Mouse (Mus musculus): ENCODE measurements around the gene Dcbld2. TPM values are rescaled to one million over a fixed set of nuclear protein-coding genes. Genes with fewer than 3 reads are reported as not detected.
"Not testable (repeated sequence)": the region's sequence is repeated elsewhere in the genome, so short reads cannot be mapped to it uniquely, and the experiment has no call there.

The Dcbld2 gene
- polyA plus RNA-seq, 1 experiment from 2014 or later: 8.6 TPM

DNA sequence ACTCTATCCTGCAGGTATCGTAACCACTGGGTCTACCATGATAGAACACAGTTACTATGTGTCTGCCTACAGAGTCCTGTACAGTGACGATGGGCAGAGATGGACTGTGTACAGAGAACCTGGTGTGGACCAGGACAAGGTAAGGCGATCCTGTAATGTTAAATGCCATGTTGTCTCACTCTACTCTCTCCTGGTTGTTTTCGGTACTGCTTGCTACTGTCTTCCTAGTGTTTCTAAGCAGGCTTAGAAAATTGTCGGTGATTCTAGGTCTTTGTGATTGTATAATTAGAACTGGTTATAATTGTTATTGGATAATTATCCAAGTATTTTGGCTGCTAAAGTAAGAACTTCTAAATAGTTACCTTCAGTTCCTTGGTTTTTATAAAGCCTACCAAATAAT lies 43.4 kb downstream of the Dcbld2 start:
- no peak overlapping the region for H3K9ac ChIP-seq
- WGBS: 94% methylated on average over 5 of the region's 5 CpGs
- H3K4me1 ChIP-seq: no peaks in the 10 kb centered on the region
- H3K4me3 ChIP-seq (replicated peaks): no peak overlapping the region
- no peaks in the 10 kb centered on the region for H3K9me3 ChIP-seq
- no peak overlapping the region for H3K27ac ChIP-seq
- no peak for ATAC-seq (ENCODE audit: insufficient read depth, low FRiP score, low read depth)
- no peak overlapping the region for H3K4me2 ChIP-seq
- H3K36me3 ChIP-seq: peaks cover 13% of the 10 kb centered on the region; the same call in 1 of the 2 replicates
- no peaks in the 10 kb centered on the region for H3K27me3 ChIP-seq (replicated peaks)

GRCm38 (mm10) chr16:58453138-58453537 lies 44.9 kb downstream of the Dcbld2 start:
- no peak overlapping the region for H3K4me3 ChIP-seq (replicated peaks)
- no peak overlapping the region for H3K27ac ChIP-seq
- peak; percentile 43; the same call in 1 of the 2 replicates for ATAC-seq (ENCODE audit: insufficient read depth, low FRiP score, low read depth)
- no peaks in the 10 kb centered on the region for H3K4me1 ChIP-seq
- peaks cover 13% of the 10 kb centered on the region; the same call in 1 of the 2 replicates for H3K36me3 ChIP-seq
- H3K4me2 ChIP-seq: no peak overlapping the region
- H3K9me3 ChIP-seq: no peaks in the 10 kb centered on the region
- WGBS: 77% methylated on average over 3 of the region's 3 CpGs
- no peaks in the 10 kb centered on the region for H3K27me3 ChIP-seq (replicated peaks)
- H3K9ac ChIP-seq: no peak overlapping the region

GRCm38 (mm10) chr16:58453820-58454219 lies 45.6 kb downstream of the Dcbld2 start:
- Histone ChIP-seq H3K36me3 (peaks cover 13% of the 10 kb centered on the region; the same call in 1 of the 2 replicates), H3K27ac (no peak overlapping the region), H3K9me3 (no peaks in the 10 kb centered on the region), H3K9ac (no peak overlapping the region), H3K4me1 (no peaks in the 10 kb centered on the region), H3K4me3 (replicated peaks) (no peak overlapping the region), H3K27me3 (replicated peaks) (no peaks in the 10 kb centered on the region), H3K4me2 (no peak overlapping the region)
- ATAC-seq (ENCODE audit: insufficient read depth, low FRiP score, low read depth): no peak

GRCm38 (mm10) chr16:58454617-58455016 lies 46.4 kb downstream of the Dcbld2 start:
- ATAC-seq (ENCODE audit: insufficient read depth, low FRiP score, low read depth): peak; percentile 71; the same call in 1 of the 2 replicates
- Histone ChIP-seq H3K9me3 (no peaks in the 10 kb centered on the region), H3K4me3 (replicated peaks) (no peak overlapping the region), H3K4me2 (no peak overlapping the region), H3K9ac (no peak overlapping the region), H3K4me1 (no peaks in the 10 kb centered on the region), H3K27ac (no peak overlapping the region), H3K27me3 (replicated peaks) (no peaks in the 10 kb centered on the region), H3K36me3 (peaks cover 13% of the 10 kb centered on the region; the same call in 1 of the 2 replicates)
- 43% methylated on average over 8 of the region's 8 CpGs for WGBS

DNA sequence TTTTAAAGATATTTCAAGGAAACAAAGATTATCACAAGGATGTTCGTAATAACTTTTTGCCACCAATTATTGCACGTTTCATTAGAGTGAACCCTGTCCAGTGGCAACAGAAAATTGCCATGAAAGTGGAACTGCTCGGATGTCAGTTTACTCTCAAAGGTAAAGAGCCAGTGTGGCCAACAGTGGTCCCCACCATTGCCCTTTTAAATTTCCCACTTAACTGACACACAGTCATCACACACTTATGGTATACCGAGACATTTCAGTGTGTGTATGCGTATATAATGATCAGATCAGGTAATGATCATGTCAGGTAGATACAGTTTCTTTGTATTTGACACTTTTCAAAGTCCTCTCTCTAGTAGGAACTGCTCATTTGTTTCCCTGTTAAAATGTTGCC lies 46.9 kb downstream of the Dcbld2 start:
- WGBS: 83% methylated on average over 5 of the region's 5 CpGs
- no peaks in the 10 kb centered on the region for H3K9me3 ChIP-seq
- no peak overlapping the region for H3K9ac ChIP-seq
- H3K4me1 ChIP-seq: no peaks in the 10 kb centered on the region
- H3K36me3 ChIP-seq: peaks cover 13% of the 10 kb centered on the region; the same call in 1 of the 2 replicates
- H3K4me3 ChIP-seq (replicated peaks): no peak overlapping the region
- H3K4me2 ChIP-seq: no peak overlapping the region
- H3K27me3 ChIP-seq (replicated peaks): no peaks in the 10 kb centered on the region
- no peak for ATAC-seq (ENCODE audit: insufficient read depth, low FRiP score, low read depth)
- H3K27ac ChIP-seq: no peak overlapping the region

GRCm38 (mm10) chr16:58456445-58456844 lies 48.2 kb downstream of the Dcbld2 start:
- WGBS: 80% methylated on average over 5 of the region's 5 CpGs
- no peak overlapping the region for H3K27ac ChIP-seq

DNA sequence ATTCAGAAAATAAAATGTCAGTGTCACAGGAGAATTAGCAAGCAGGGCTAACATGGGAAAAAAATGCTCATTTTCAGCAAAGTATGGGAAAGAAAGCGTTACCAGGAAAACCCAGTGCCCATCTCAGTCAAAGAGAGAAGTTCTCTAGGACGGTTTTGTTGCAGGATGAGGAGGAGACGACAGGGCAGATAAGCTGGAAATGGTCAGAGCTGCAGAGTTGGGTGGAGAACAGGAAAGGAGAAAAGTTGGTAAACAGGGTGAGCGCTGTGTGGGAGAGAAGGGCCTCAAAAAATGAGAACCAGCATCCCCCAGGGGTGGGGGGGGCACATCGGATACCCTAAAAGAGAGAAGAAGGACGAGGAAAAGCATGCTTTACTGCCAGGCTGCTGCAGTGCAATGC lies 48.7 kb downstream of the Dcbld2 start:
- H3K27me3 ChIP-seq (replicated peaks): no peaks in the 10 kb centered on the region
- no peak overlapping the region for H3K9ac ChIP-seq
- peaks cover 13% of the 10 kb centered on the region; the same call in 1 of the 2 replicates for H3K36me3 ChIP-seq
- no peak overlapping the region for H3K4me3 ChIP-seq (replicated peaks)
- H3K4me2 ChIP-seq: no peak overlapping the region
- no peak overlapping the region for H3K27ac ChIP-seq
- WGBS: 76% methylated on average over 6 of the region's 6 CpGs
- H3K9me3 ChIP-seq: no peaks in the 10 kb centered on the region
- ATAC-seq (ENCODE audit: insufficient read depth, low FRiP score, low read depth): no peak
- no peaks in the 10 kb centered on the region for H3K4me1 ChIP-seq

More at GRCm38 (mm10) chr16:58456445-58456844, 48.2 kb downstream of the Dcbld2 start:
- no peaks in the 10 kb centered on the region for H3K4me1 ChIP-seq
- no peaks in the 10 kb centered on the region for H3K27me3 ChIP-seq (replicated peaks)
- no peak overlapping the region for H3K9ac ChIP-seq
- ATAC-seq (ENCODE audit: insufficient read depth, low FRiP score, low read depth): no peak
- no peaks in the 10 kb centered on the region for H3K9me3 ChIP-seq
- no peak overlapping the region for H3K4me2 ChIP-seq
- H3K4me3 ChIP-seq (replicated peaks): no peak overlapping the region
- peaks cover 11% of the 10 kb centered on the region; the same call in 1 of the 2 replicates for H3K36me3 ChIP-seq

DNA sequence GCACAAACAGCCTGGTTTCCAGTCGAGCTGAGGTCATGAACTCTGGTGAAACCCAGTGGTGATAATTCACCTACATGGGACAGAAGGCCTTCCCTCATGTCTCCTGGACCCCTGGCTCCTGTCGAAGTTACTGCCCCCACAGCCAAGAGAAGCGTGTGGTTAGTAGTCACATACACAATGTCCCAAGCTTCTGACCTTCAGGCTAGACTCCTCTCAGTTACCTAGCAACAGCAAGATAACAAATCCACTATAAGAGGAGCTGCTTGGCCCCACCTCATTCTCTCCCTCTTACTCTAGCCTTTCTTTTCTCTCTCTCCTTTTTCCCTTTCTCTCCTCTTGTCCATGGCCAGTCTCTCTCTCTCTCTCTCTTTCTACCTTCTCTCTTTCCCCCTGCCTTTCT lies 51.7 kb downstream of the Dcbld2 start:
- H3K36me3 ChIP-seq, H3K27ac ChIP-seq, H3K4me1 ChIP-seq: not testable (repeated sequence)

DNA sequence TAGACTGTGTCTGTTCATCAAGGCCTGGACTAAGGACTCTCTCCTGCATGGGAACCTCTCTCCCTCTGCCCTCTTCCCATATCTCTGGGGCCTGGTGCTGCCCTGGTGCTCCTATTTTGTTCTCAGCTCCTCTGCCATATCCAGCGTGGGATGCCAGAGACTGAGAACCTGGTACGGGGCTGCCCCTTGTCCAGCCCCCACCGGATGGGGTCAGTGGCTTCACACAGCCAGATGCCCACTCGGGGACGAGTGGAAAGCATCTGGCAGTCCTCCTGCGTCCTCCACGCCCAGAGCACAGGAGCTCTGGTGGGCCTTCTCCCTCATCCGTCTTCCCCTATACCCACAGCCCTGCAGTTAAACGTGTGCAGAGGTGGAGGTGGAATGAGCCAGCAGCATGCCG lies 52.1 kb downstream of the Dcbld2 start:
- Histone ChIP-seq H3K36me3 (peaks cover 6% of the 10 kb centered on the region; the same call in 1 of the 2 replicates), H3K27ac (no peak overlapping the region), H3K9ac (no peak overlapping the region), H3K4me2 (no peak overlapping the region), H3K27me3 (replicated peaks) (no peaks in the 10 kb centered on the region), H3K4me3 (replicated peaks) (no peak overlapping the region), H3K4me1 (no peaks in the 10 kb centered on the region), H3K9me3 (no peaks in the 10 kb centered on the region)
- no peak for ATAC-seq (ENCODE audit: insufficient read depth, low FRiP score, low read depth)
- 84% methylated on average over 10 of the region's 10 CpGs for WGBS

More for the DNA sequence above, 51.7 kb downstream of the Dcbld2 start:
- 18% methylated on average over 3 of the region's 3 CpGs for WGBS
- H3K9ac ChIP-seq; ATAC-seq (ENCODE audit: insufficient read depth, low FRiP score, low read depth); H3K9me3 ChIP-seq; H3K27me3 ChIP-seq (replicated peaks); H3K4me3 ChIP-seq (replicated peaks); H3K4me2 ChIP-seq: not testable (repeated sequence)

- Histone ChIP-seq H3K9ac (no peak overlapping the region), H3K4me3 (replicated peaks) (no peak overlapping the region), H3K9me3 (no peaks in the 10 kb centered on the region), H3K27ac (no peak overlapping the region), H3K4me1 (no peaks in the 10 kb centered on the region), H3K27me3 (replicated peaks) (no peaks in the 10 kb centered on the region), H3K4me2 (no peak overlapping the region), H3K36me3 (peaks cover 7% of the 10 kb centered on the region; the same call in 1 of the 2 replicates)
- no peak for ATAC-seq (ENCODE audit: insufficient read depth, low FRiP score, low read depth)
- 77% methylated on average over 2 of the region's 2 CpGs for WGBS
Observed at GRCm38 (mm10) chr16:58461856-58462518, 53.7 kb downstream of the Dcbld2 start.

GRCm38 (mm10) chr16:58462519-58462918 lies 54.3 kb downstream of the Dcbld2 start:
- H3K36me3 ChIP-seq: peaks cover 7% of the 10 kb centered on the region; the same call in 1 of the 2 replicates
- no peak overlapping the region for H3K4me2 ChIP-seq
- ATAC-seq (ENCODE audit: insufficient read depth, low FRiP score, low read depth): no peak
- 95% methylated on average over 2 of the region's 2 CpGs for WGBS
- no peak overlapping the region for H3K27ac ChIP-seq
- H3K4me3 ChIP-seq (replicated peaks): no peak overlapping the region
- no peak overlapping the region for H3K9ac ChIP-seq
- no peaks in the 10 kb centered on the region for H3K4me1 ChIP-seq
- no peaks in the 10 kb centered on the region for H3K27me3 ChIP-seq (replicated peaks)
- no peaks in the 10 kb centered on the region for H3K9me3 ChIP-seq

DNA sequence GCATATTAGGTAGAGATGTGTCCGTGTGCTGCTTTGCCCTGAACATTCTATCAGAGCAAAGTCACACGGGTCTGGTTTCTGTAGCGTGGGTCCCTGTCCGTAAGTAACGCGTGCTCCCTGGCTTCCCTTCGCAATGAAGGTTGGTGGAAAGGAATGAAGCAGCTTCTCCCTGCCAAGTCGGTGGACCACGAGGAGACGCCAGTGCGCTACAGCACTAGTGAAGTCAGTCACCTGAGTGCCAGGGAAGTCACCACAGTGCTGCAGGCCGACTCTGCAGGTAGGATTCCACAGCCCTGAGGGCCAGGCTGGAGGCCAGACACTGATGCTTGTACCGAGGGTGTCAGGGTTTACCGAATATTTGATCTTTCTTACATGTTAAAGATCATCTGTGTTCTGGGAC lies 55.8 kb downstream of the Dcbld2 start:
- H3K36me3 ChIP-seq: peaks cover 11% of the 10 kb centered on the region; the same call in 1 of the 2 replicates

More for the DNA sequence above, 55.8 kb downstream of the Dcbld2 start:
- Histone ChIP-seq H3K27me3 (replicated peaks) (no peaks in the 10 kb centered on the region), H3K9me3 (no peaks in the 10 kb centered on the region), H3K4me1 (no peaks in the 10 kb centered on the region), H3K4me3 (replicated peaks) (no peak overlapping the region), H3K9ac (no peak overlapping the region), H3K4me2 (no peak overlapping the region), H3K27ac (no peak overlapping the region)
- no peak for ATAC-seq (ENCODE audit: insufficient read depth, low FRiP score, low read depth)
- WGBS: 94% methylated on average over 14 of the region's 14 CpGs

All from stomach, embryonic 15.5 days (tissue).